Mouse (Mus musculus) spleen, adult 2 months (tissue): ENCODE data around the gene Lgals1. TPM values are rescaled to one million over a fixed set of nuclear protein-coding genes. Genes with fewer than 3 reads are reported as not detected.

Source experiments
- DNase-seq, 2 experiments: peaks; one replicate each; pipeline versions ENCODE4 v3.0.0 to v3.0.0-alpha.2; 2012 to 2021; ENCODE audit warnings: low spot score in 2 of 2, low read depth in 1 of 2
- H3K27ac ChIP-seq: fragments of 200-500 bp; 2 replicates; pipeline ENCODE4 v1.5.1; 2012; ENCODE audit warnings: low read length, inconsistent platforms; ENCODE audit not compliant: insufficient read depth
- H3K27me3 ChIP-seq: fragments of 200-500 bp; 2 replicates; pipeline ENCODE4 v1.6.1; 2012; ENCODE audit warnings: mild to moderate bottlenecking, moderate library complexity, low read length, inconsistent platforms; ENCODE audit not compliant: control insufficient read depth, insufficient read depth
- H3K36me3 ChIP-seq: fragments of 200-500 bp; 2 replicates; pipeline ENCODE4 v1.6.1; 2012; ENCODE audit warnings: mild to moderate bottlenecking, low read length, inconsistent platforms; ENCODE audit not compliant: control insufficient read depth, insufficient read depth
- H3K4me1 ChIP-seq: fragments of 200-500 bp; 2 replicates; pipeline ENCODE4 v1.6.1; 2011; ENCODE audit warnings: inconsistent platforms; ENCODE audit not compliant: control insufficient read depth, insufficient read depth, insufficient read length
- H3K4me3 ChIP-seq: fragments of 200-500 bp; 2 replicates; pipeline ENCODE4 v1.5.1; 2011; ENCODE audit warnings: mild to moderate bottlenecking, inconsistent platforms; ENCODE audit not compliant: insufficient read depth, insufficient read length; ENCODE audit errors: extremely low read depth
- CTCF ChIP-seq: fragments of 200-500 bp; IDR thresholded peaks from 2 replicates; pipeline ENCODE4 v1.5.1; 2011; ENCODE audit warnings: mild to moderate bottlenecking, inconsistent platforms; ENCODE audit not compliant: insufficient read depth, insufficient read length, insufficient replicate concordance; ENCODE audit errors: extremely low read depth
- POLR2A ChIP-seq: fragments of 200-500 bp; IDR thresholded peaks from 2 replicates; pipeline ENCODE4 v1.6.1; 2011; ENCODE audit warnings: low read depth, low read length, inconsistent platforms
- WGBS: fragments of 180-500 bp; shearing (Covaris S2); methylation state at CpG from one replicate; pipeline ENCODE4 v1.1.7; 2018; 5-methylcytosine and 5-hydroxymethylcytosine counted together
- polyA plus RNA-seq: library from polyadenylated mRNA; depleted of rRNA; stranded (reverse); fragments of >200 nt; gene quantifications from 2 replicates; pipeline ENCODE4 v1.2.3, GENCODE M21; 2012

Lgals1 gene
- polyA plus RNA-seq, 1 experiment = 75.4 TPM

GRCm38 (mm10) chr15:78889401-78889853 is 37.1 kb upstream of the Lgals1 start:
- no peak for DNase-seq
- Histone ChIP-seq H3K27me3 (no peaks in the 10 kb centered on the region), H3K4me1 (peaks cover 7% of the 10 kb centered on the region; the same call in 1 of the 2 replicates), H3K36me3 (peaks cover 58% of the 10 kb centered on the region), H3K27ac (no peak overlapping the region), H3K4me3 (no peak overlapping the region)
- TF ChIP-seq POLR2A (no peak), CTCF (no peak)
- WGBS = 84% methylated on average over 12 of the region's 13 CpGs

- TF ChIP-seq POLR2A (no peak), CTCF (no peak)
- Histone ChIP-seq H3K27me3 (no peaks in the 10 kb centered on the region), H3K27ac (no peak overlapping the region), H3K4me3 (no peak overlapping the region), H3K36me3 (peaks cover 41% of the 10 kb centered on the region), H3K4me1 (peaks cover 32% of the 10 kb centered on the region)
- WGBS = 88% methylated on average over 7 of the region's 7 CpGs
- no peak for DNase-seq
These were observed 34.1 kb upstream of the Lgals1 start for GRCm38 (mm10) chr15:78892440-78892839.

GRCm38 (mm10) chr15:78894726-78895125 is 31.8 kb upstream of the Lgals1 start:
- TF ChIP-seq CTCF (no peak), POLR2A (no peak)
- 14% methylated on average over 13 of the region's 13 CpGs for WGBS
- Histone ChIP-seq H3K4me3 (peak overlapping the region; percentile 43; the same call in 1 of the 2 replicates), H3K36me3 (peaks cover 28% of the 10 kb centered on the region), H3K27me3 (no peaks in the 10 kb centered on the region), H3K27ac (peak overlapping the region; percentile 85), H3K4me1 (peaks cover 38% of the 10 kb centered on the region)
- DNase-seq = no peak

GRCm38 (mm10) chr15:78895741-78896140 is 30.8 kb upstream of the Lgals1 start:
- WGBS = 27% methylated on average over 2 of the region's 2 CpGs

GRCm38 (mm10) chr15:78896149-78896548 is 30.4 kb upstream of the Lgals1 start:
- peaks cover 40% of the 10 kb centered on the region for H3K4me1 ChIP-seq
- WGBS = 23% methylated on average over 3 of the region's 3 CpGs

More at GRCm38 (mm10) chr15:78895741-78896140, 30.8 kb upstream of the Lgals1 start:
- H3K36me3 ChIP-seq = peaks cover 25% of the 10 kb centered on the region
- TF ChIP-seq POLR2A (no peak), CTCF (no peak)
- no peak overlapping the region for H3K4me3 ChIP-seq
- H3K27me3 ChIP-seq = no peaks in the 10 kb centered on the region
- peaks cover 38% of the 10 kb centered on the region for H3K4me1 ChIP-seq
- H3K27ac ChIP-seq = peak overlapping the region; percentile 85
- DNase-seq = no peak

GRCm38 (mm10) chr15:78897488-78897887 is 29.0 kb upstream of the Lgals1 start:
- Histone ChIP-seq H3K27ac (no peak overlapping the region), H3K27me3 (no peaks in the 10 kb centered on the region), H3K4me3 (no peak overlapping the region), H3K4me1 (peaks cover 41% of the 10 kb centered on the region), H3K36me3 (peaks cover 15% of the 10 kb centered on the region)
- no peak for DNase-seq
- TF ChIP-seq POLR2A (no peak), CTCF (no peak)
- WGBS = 85% methylated on average over 4 of the region's 4 CpGs

More at GRCm38 (mm10) chr15:78896149-78896548, 30.4 kb upstream of the Lgals1 start:
- peaks cover 23% of the 10 kb centered on the region for H3K36me3 ChIP-seq
- H3K27me3 ChIP-seq = no peaks in the 10 kb centered on the region
- H3K4me3 ChIP-seq = no peak overlapping the region
- TF ChIP-seq CTCF (no peak), POLR2A (no peak)
- DNase-seq = no peak
- peak overlapping the region; percentile 85 for H3K27ac ChIP-seq

GRCm38 (mm10) chr15:78898507-78899001 is 28.0 kb upstream of the Lgals1 start:
- peak overlapping the region; percentile 85 for H3K27ac ChIP-seq
- 9% methylated on average over 6 of the region's 6 CpGs for WGBS
- H3K4me3 ChIP-seq = peak overlapping the region; percentile 89
- peaks cover 44% of the 10 kb centered on the region for H3K4me1 ChIP-seq
- peaks cover 6% of the 10 kb centered on the region; the same call in 1 of the 2 replicates for H3K36me3 ChIP-seq
- no peak for DNase-seq
- no peak for TF ChIP-seq CTCF
- TF ChIP-seq POLR2A = no peak
- H3K27me3 ChIP-seq = no peaks in the 10 kb centered on the region
